Mouse (Mus musculus) limb, embryonic 12.5 days (tissue): ENCODE results near the gene Ebpl. TPM values are rescaled to one million over a fixed set of nuclear protein-coding genes. Genes with fewer than 3 reads are reported as not detected.

Source experiments
- ATAC-seq: fragments of 200-750 bp; cut with Nextera tagmentation; 2 replicates; pipeline ENCODE4 v1.8.0; 2017; ENCODE audit warnings: low read depth, moderate TSS enrichment; ENCODE audit not compliant: insufficient number of reproducible peaks, insufficient read depth, low FRiP score, low TSS enrichment
- H3K27ac ChIP-seq: fragments of 300-500 bp; sonication (generic); 2 replicates; pipeline ENCODE4 v1.5.1; 2016; ENCODE audit warnings: mild to moderate bottlenecking, moderate library complexity
- H3K27me3 ChIP-seq: fragments of 300-500 bp; sonication (generic); 2 replicates; pipeline ENCODE4 v1.6.1; 2016; ENCODE audit warnings: mild to moderate bottlenecking, moderate library complexity
- H3K36me3 ChIP-seq: fragments of 300-500 bp; sonication (generic); 2 replicates; pipeline ENCODE4 v1.6.1; 2016; ENCODE audit warnings: mild to moderate bottlenecking, moderate library complexity
- H3K4me1 ChIP-seq: fragments of 300-500 bp; sonication (generic); replicated peaks from 2 replicates; pipeline ENCODE4 v1.6.1; 2016
- H3K4me2 ChIP-seq: fragments of 300-500 bp; sonication (generic); 2 replicates; pipeline ENCODE4 v1.6.1; 2016; ENCODE audit warnings: mild to moderate bottlenecking, moderate library complexity
- H3K4me3 ChIP-seq: fragments of 300-500 bp; sonication (generic); replicated peaks from 2 replicates; pipeline ENCODE4 v1.5.1; 2016; ENCODE audit warnings: mild to moderate bottlenecking
- H3K9ac ChIP-seq: fragments of 300-500 bp; sonication (generic); replicated peaks from 2 replicates; pipeline ENCODE4 v1.6.1; 2016; ENCODE audit warnings: mild to moderate bottlenecking, moderate library complexity
- H3K9me3 ChIP-seq: fragments of 300-500 bp; sonication (generic); 2 replicates; pipeline ENCODE4 v1.6.1; 2016; ENCODE audit warnings: mild to moderate bottlenecking, moderate library complexity
- WGBS: fragments of 180-500 bp; shearing (Covaris S2); methylation state at CpG from one replicate; pipeline ENCODE4 v1.1.7; 2016; 5-methylcytosine and 5-hydroxymethylcytosine counted together
- polyA plus RNA-seq: library from polyadenylated mRNA; unstranded; fragments of >200 nt; fragmentation: Nextera tagmentation; extraction: Ambion mirVana; gene quantifications from 2 replicates; pipeline ENCODE4 v1.2.1, GENCODE M21; 2016

Gene Ebpl
- polyA plus RNA-seq, 1 experiment from 2014 or later = 13.8 TPM

DNA sequence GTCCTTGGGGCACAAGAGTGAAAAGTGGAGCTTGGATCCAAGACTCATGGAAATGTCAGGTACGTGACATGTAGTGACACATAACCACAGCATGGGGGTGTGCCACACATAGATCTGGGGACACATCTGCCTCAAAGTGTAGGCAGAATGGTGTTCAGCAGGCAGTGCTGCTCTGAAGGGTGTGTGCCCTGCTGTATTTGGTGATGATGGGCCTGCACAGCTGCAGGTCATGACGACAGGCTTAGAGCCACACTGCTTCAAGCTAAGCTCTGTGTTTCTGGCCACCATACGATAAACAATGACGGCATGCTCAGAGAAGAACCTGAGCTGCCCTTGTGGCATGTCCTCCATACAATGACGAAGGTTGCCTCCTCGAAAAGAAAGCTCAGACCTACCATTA is 60.4 kb downstream of the Ebpl start:
- 87% methylated on average over 6 of the region's 6 CpGs for WGBS
- 0 out of 2 replicates have a peak, but pooled peaks cover 7% of the 10 kb centered on the region for H3K4me1 ChIP-seq
- no peak overlapping the region for H3K4me2 ChIP-seq
- no peak overlapping the region for H3K9ac ChIP-seq
- H3K27ac ChIP-seq = no peak overlapping the region
- 0 out of 2 replicates have a peak, but pooled peaks cover 3% of the 10 kb centered on the region for H3K27me3 ChIP-seq
- no peak for ATAC-seq
- no peaks in the 10 kb centered on the region for H3K36me3 ChIP-seq
- no peaks in the 10 kb centered on the region for H3K9me3 ChIP-seq
- H3K4me3 ChIP-seq = no peak overlapping the region

DNA sequence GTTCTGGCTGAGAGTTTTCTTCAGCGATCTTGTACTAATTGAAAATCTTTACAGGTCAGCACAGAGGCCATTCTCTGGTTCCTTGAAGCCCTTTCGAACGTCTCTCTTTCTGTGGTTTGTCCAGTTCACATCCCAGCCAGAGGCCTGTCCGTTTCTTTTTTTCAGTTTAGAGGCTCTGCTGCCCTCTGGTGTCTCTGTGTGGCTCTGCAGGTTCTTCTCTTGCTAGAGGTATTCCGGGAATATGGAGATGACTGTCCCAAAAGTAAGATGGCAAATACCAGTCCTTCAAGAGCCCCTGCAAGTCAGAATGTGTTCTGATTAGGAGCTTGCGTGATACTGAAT is 65.5 kb downstream of the Ebpl start:
- Histone ChIP-seq H3K27ac (no peak overlapping the region), H3K9ac (no peak overlapping the region), H3K27me3 (0 out of 2 replicates have a peak, but pooled peaks cover 3% of the 10 kb centered on the region), H3K4me1 (no peaks in the 10 kb centered on the region), H3K36me3 (no peaks in the 10 kb centered on the region), H3K4me2 (no peak overlapping the region), H3K9me3 (no peaks in the 10 kb centered on the region), H3K4me3 (no peak overlapping the region)
- ATAC-seq = no peak
- WGBS = 20% methylated on average over 6 of the region's 6 CpGs

DNA sequence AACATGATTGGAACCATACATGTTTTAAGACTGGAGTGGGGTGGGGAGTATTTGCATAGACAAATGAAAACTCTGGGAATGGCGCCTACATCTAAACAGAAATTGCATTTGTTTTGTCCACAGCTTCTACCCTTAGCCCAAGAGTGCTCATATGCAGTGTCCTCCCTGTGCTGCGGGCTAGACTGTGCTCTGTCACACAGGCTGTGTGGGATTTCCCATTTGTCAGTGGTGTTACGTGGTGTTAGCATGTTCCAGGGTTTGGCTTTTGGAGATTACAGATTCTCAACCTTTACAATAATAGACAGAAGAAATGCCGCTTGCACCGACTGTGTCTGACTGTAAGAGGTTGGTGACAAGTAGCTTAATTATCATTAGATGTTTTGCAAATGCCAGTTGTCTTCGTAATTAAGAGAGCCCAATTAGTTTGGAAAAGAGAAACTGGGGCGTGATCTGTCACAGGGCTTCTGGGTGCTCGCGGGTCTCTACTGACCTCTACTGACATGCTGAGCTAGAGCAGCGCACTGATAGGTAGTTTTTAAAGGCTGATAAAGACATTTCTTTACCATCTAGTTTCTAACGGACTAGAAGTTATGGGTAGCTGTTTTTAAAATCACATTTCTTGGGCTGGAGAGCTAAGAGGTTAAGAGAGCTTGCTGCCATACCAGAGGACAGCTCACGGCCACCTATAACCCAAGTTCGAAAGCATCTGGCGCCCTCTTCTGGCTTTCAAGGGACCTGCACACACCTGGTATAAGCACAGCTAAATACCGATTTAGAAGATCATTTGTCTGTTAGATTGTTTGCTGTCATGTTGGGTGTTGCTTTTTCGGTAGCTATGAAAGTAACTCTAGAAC is 66.1 kb downstream of the Ebpl start:
- Histone ChIP-seq H3K9ac (no peak overlapping the region), H3K36me3 (no peaks in the 10 kb centered on the region), H3K4me1 (no peaks in the 10 kb centered on the region), H3K27ac (no peak overlapping the region), H3K27me3 (0 out of 2 replicates have a peak, but pooled peaks cover 3% of the 10 kb centered on the region), H3K4me2 (no peak overlapping the region), H3K9me3 (no peaks in the 10 kb centered on the region), H3K4me3 (no peak overlapping the region)
- WGBS = 47% methylated on average over 16 of the region's 16 CpGs
- no peak for ATAC-seq

GRCm38 (mm10) chr14:61290664-61291063 is 69.6 kb downstream of the Ebpl start:
- H3K9me3 ChIP-seq = no peaks in the 10 kb centered on the region
- H3K9ac ChIP-seq = no peak overlapping the region
- H3K36me3 ChIP-seq = no peaks in the 10 kb centered on the region
- no peak overlapping the region for H3K27ac ChIP-seq
- no peak overlapping the region for H3K4me3 ChIP-seq
- no peaks in the 10 kb centered on the region for H3K27me3 ChIP-seq
- no peak overlapping the region for H3K4me2 ChIP-seq
- no peaks in the 10 kb centered on the region for H3K4me1 ChIP-seq
- ATAC-seq = no peak
- 73% methylated on average over 3 of the region's 3 CpGs for WGBS

GRCm38 (mm10) chr14:61288606-61289286 is 71.5 kb downstream of the Ebpl start:
- Histone ChIP-seq H3K4me3 (no peak overlapping the region), H3K27ac (no peak overlapping the region), H3K36me3 (no peaks in the 10 kb centered on the region), H3K9me3 (no peaks in the 10 kb centered on the region), H3K4me2 (no peak overlapping the region), H3K4me1 (no peaks in the 10 kb centered on the region), H3K9ac (no peak overlapping the region), H3K27me3 (no peaks in the 10 kb centered on the region)
- no peak for ATAC-seq
- 68% methylated on average over 19 of the region's 19 CpGs for WGBS

Other genes starting within 250 kb of the Ebpl start
- 3.4 and 4.1 TPM in 2 replicates for gene Sacs, start 222.0 kb downstream of the Ebpl start, polyA plus RNA-seq
- 4.0 and 6.1 TPM in 2 replicates for gene Sgcg, start 101.9 kb downstream of the Ebpl start, polyA plus RNA-seq
- 0.41 and 0.47 TPM in 2 replicates for gene Arl11, start 50.7 kb downstream of the Ebpl start, polyA plus RNA-seq
- gene Kpna3, start 79.4 kb upstream of the Ebpl start, polyA plus RNA-seq = 64.8 and 68.9 TPM in 2 replicates
- 14.1 and 15.5 TPM in 2 replicates for gene Spryd7, start 196.4 kb upstream of the Ebpl start, polyA plus RNA-seq
- gene Trim13, start 237.8 kb upstream of the Ebpl start, polyA plus RNA-seq = 26.3 and 28.7 TPM in 2 replicates
- gene Kcnrg, start 247.0 kb upstream of the Ebpl start, polyA plus RNA-seq = 0.83 and 1.3 TPM in 2 replicates